Mouse (Mus musculus) midbrain, embryonic 13.5 days (tissue): ENCODE data around the gene Sept10. TPM values are rescaled to one million over a fixed set of nuclear protein-coding genes. Genes with fewer than 3 reads are reported as not detected.

Experiments used
- polyA plus RNA-seq: library from polyadenylated mRNA; unstranded; fragments of >200 nt; fragmentation: Nextera tagmentation; extraction: Ambion mirVana; gene quantifications from 2 replicates; pipeline ENCODE4 v1.2.1, GENCODE M21; 2015

Sept10 gene
- polyA plus RNA-seq, 1 experiment from 2014 or later, result 17.5 TPM

Other genes with a start within 250 kb of the Sept10 start
- 14.7 and 16.1 TPM in 2 replicates for gene Sowahc, start 106 bp upstream of the Sept10 start, polyA plus RNA-seq
- gene P4ha1, start 101.4 kb upstream of the Sept10 start, polyA plus RNA-seq, result 23.1 and 27.4 TPM in 2 replicates
- gene Gm10273, start 173.8 kb upstream of the Sept10 start, polyA plus RNA-seq, result 1.8 TPM in 1 of 2 replicates, not detected in the other
- not detected in 2 replicates for gene Pla2g12b, start 181.8 kb upstream of the Sept10 start, polyA plus RNA-seq
- 0.16 TPM in 1 of 2 replicates, not detected in the other for gene Oit3, start 219.9 kb upstream of the Sept10 start, polyA plus RNA-seq